Mouse (Mus musculus) liver, embryonic 15.5 days (tissue): Measurements from ENCODE around the gene Tmem38a. TPM values are rescaled to one million over a fixed set of nuclear protein-coding genes. Genes with fewer than 3 reads are reported as not detected.

ENCODE experiments used
- ATAC-seq: fragments of 200-750 bp; cut with Nextera tagmentation; 2 replicates; pipeline ENCODE4 v1.8.0; 2017; ENCODE audit warnings: moderate number of reproducible peaks, mild to moderate bottlenecking, moderate library complexity; ENCODE audit not compliant: insufficient read depth
- H3K27ac ChIP-seq: fragments of 300-500 bp; sonication (generic); replicated peaks from 2 replicates; pipeline ENCODE4 v1.5.1; 2015; ENCODE audit warnings: mild to moderate bottlenecking, inconsistent platforms
- H3K27me3 ChIP-seq: fragments of 300-500 bp; sonication (generic); 2 replicates; pipeline ENCODE4 v1.6.1; 2015; ENCODE audit warnings: mild to moderate bottlenecking, inconsistent platforms
- H3K36me3 ChIP-seq: fragments of 300-500 bp; sonication (generic); replicated peaks from 2 replicates; pipeline ENCODE4 v1.6.1; 2015; ENCODE audit warnings: moderate library complexity, mild to moderate bottlenecking, inconsistent platforms
- H3K4me1 ChIP-seq: fragments of 300-500 bp; sonication (generic); replicated peaks from 2 replicates; pipeline ENCODE4 v1.6.1; 2015; ENCODE audit warnings: inconsistent platforms
- H3K4me2 ChIP-seq: fragments of 300-500 bp; sonication (generic); 2 replicates; pipeline ENCODE4 v1.6.1; 2015; ENCODE audit warnings: moderate library complexity, mild to moderate bottlenecking, inconsistent platforms
- H3K4me3 ChIP-seq: fragments of 300-500 bp; sonication (generic); replicated peaks from 2 replicates; pipeline ENCODE4 v1.5.1; 2015; ENCODE audit warnings: mild to moderate bottlenecking, inconsistent platforms
- H3K9ac ChIP-seq: fragments of 300-500 bp; sonication (generic); 2 replicates; pipeline ENCODE4 v1.6.1; 2015; ENCODE audit warnings: moderate library complexity, mild to moderate bottlenecking, inconsistent platforms
- H3K9me3 ChIP-seq: fragments of 300-500 bp; sonication (generic); replicated peaks from 2 replicates; pipeline ENCODE4 v1.6.1; 2016; ENCODE audit warnings: inconsistent platforms
- WGBS: fragments of 180-500 bp; shearing (Covaris S2); methylation state at CpG from one replicate; pipeline ENCODE4 v1.1.7; 2015; ENCODE audit warnings: mixed read lengths; ENCODE audit not compliant: insufficient replicate concordance; 5-methylcytosine and 5-hydroxymethylcytosine counted together
- polyA plus RNA-seq: library from polyadenylated mRNA; unstranded; fragments of >200 nt; fragmentation: Nextera tagmentation; extraction: Ambion mirVana; gene quantifications from 2 replicates; pipeline ENCODE4 v1.2.1, GENCODE M21; 2015

Gene Tmem38a
- polyA plus RNA-seq: 3.2 and 3.6 TPM in 2 replicates

- ATAC-seq: no peak
- WGBS: 1% methylated on average over 45 of the region's 45 CpGs
- H3K9me3 ChIP-seq: no peaks in the 10 kb centered on the region
These were observed at the start of gene Tmem38a for GRCm38 (mm10) chr8:72571611-72572473. Gene Tmem38a, plus strand, starts transcription at chr8:72572055.

GRCm38 (mm10) chr8:72532103-72532502 is 39.8 kb upstream of the Tmem38a start:
- WGBS: 69% methylated on average over 1 of the region's 1 CpGs
- peaks cover 11% of the 10 kb centered on the region; the same call in 1 of the 2 replicates for H3K4me1 ChIP-seq
- H3K27ac ChIP-seq: no peak overlapping the region
- no peaks in the 10 kb centered on the region for H3K9me3 ChIP-seq
- no peak overlapping the region for H3K4me2 ChIP-seq
- no peaks in the 10 kb centered on the region; the same call in 1 of the 2 replicates for H3K36me3 ChIP-seq
- no peak overlapping the region for H3K4me3 ChIP-seq
- H3K9ac ChIP-seq: no peak overlapping the region
- no peak for ATAC-seq
- no peaks in the 10 kb centered on the region for H3K27me3 ChIP-seq

More at GRCm38 (mm10) chr8:72571611-72572473, at the start of gene Tmem38a:
- peak within 1 kb of the TSS; percentile 77 for H3K9ac ChIP-seq
- H3K4me3 ChIP-seq: peak within 1 kb of the TSS; percentile 82
- peak within 1 kb of the TSS; percentile 99 for H3K4me2 ChIP-seq
- peaks cover 27% of the 10 kb centered on the region for H3K36me3 ChIP-seq
- H3K27ac ChIP-seq: peak within 1 kb of the TSS; percentile 90
- peaks cover 12% of the 10 kb centered on the region; the same call in 1 of the 2 replicates for H3K27me3 ChIP-seq
- peaks cover 30% of the 10 kb centered on the region for H3K4me1 ChIP-seq

GRCm38 (mm10) chr8:72534888-72535287 is 37.0 kb upstream of the Tmem38a start:
- no peak overlapping the region for H3K9ac ChIP-seq
- WGBS: 72% methylated on average over 3 of the region's 3 CpGs
- ATAC-seq: no peak

GRCm38 (mm10) chr8:72539234-72539633 is 32.6 kb upstream of the Tmem38a start:
- ATAC-seq: no peak
- no peak overlapping the region for H3K9ac ChIP-seq
- no peaks in the 10 kb centered on the region for H3K9me3 ChIP-seq

More at GRCm38 (mm10) chr8:72534888-72535287, 37.0 kb upstream of the Tmem38a start:
- no peak overlapping the region for H3K4me2 ChIP-seq
- H3K4me1 ChIP-seq: peaks cover 11% of the 10 kb centered on the region; the same call in 1 of the 2 replicates
- no peaks in the 10 kb centered on the region for H3K9me3 ChIP-seq
- no peak overlapping the region for H3K27ac ChIP-seq
- no peaks in the 10 kb centered on the region for H3K36me3 ChIP-seq
- H3K4me3 ChIP-seq: no peak overlapping the region
- H3K27me3 ChIP-seq: no peaks in the 10 kb centered on the region

GRCm38 (mm10) chr8:72547122-72547801 is 24.6 kb upstream of the Tmem38a start:
- H3K4me1 ChIP-seq: peaks cover 55% of the 10 kb centered on the region
- 1% methylated on average over 27 of the region's 27 CpGs for WGBS

More at GRCm38 (mm10) chr8:72539234-72539633, 32.6 kb upstream of the Tmem38a start:
- H3K27ac ChIP-seq: no peak overlapping the region
- H3K27me3 ChIP-seq: no peaks in the 10 kb centered on the region
- peaks cover 16% of the 10 kb centered on the region for H3K4me1 ChIP-seq
- no peak overlapping the region for H3K4me2 ChIP-seq
- H3K36me3 ChIP-seq: peaks cover 17% of the 10 kb centered on the region
- H3K4me3 ChIP-seq: no peak overlapping the region

GRCm38 (mm10) chr8:72547802-72548643 is 23.8 kb upstream of the Tmem38a start, which contains the start of gene Med26:
Gene Med26, minus strand, starts transcription at chr8:72548270.
- Histone ChIP-seq H3K27ac (peak within 1 kb of the TSS; percentile 85), H3K4me3 (peak within 1 kb of the TSS; percentile 96), H3K27me3 (no peaks in the 10 kb centered on the region), H3K9ac (peak within 1 kb of the TSS; percentile 98), H3K4me1 (peaks cover 49% of the 10 kb centered on the region), H3K4me2 (peak within 1 kb of the TSS; percentile 93), H3K36me3 (peaks cover 20% of the 10 kb centered on the region), H3K9me3 (no peaks in the 10 kb centered on the region)
- WGBS: under 1% methylated on average over 91 of the region's 92 CpGs
- ATAC-seq: peak; percentile 96

More at GRCm38 (mm10) chr8:72547122-72547801, 24.6 kb upstream of the Tmem38a start:
- peak overlapping the region; percentile 96 for H3K4me3 ChIP-seq
- H3K9me3 ChIP-seq: no peaks in the 10 kb centered on the region
- H3K27ac ChIP-seq: peak overlapping the region; percentile 81
- H3K36me3 ChIP-seq: peaks cover 22% of the 10 kb centered on the region
- H3K27me3 ChIP-seq: no peaks in the 10 kb centered on the region
- ATAC-seq: peak; percentile 1; the same call in 1 of the 2 replicates
- H3K4me2 ChIP-seq: peak overlapping the region; percentile 93
- H3K9ac ChIP-seq: peak overlapping the region; percentile 98

- Histone ChIP-seq H3K4me2 (peak overlapping the region; percentile 93), H3K4me3 (peak overlapping the region; percentile 96), H3K27ac (peak overlapping the region; percentile 85), H3K4me1 (peaks cover 46% of the 10 kb centered on the region), H3K36me3 (peaks cover 17% of the 10 kb centered on the region), H3K9ac (peak overlapping the region; percentile 69), H3K27me3 (no peaks in the 10 kb centered on the region), H3K9me3 (no peaks in the 10 kb centered on the region)
- 1% methylated on average over 44 of the region's 45 CpGs for WGBS
- peak; percentile 50 for ATAC-seq
These were observed 23.1 kb upstream of the Tmem38a start for GRCm38 (mm10) chr8:72548644-72549313.

- Histone ChIP-seq H3K9me3 (no peaks in the 10 kb centered on the region), H3K36me3 (peaks cover 12% of the 10 kb centered on the region; the same call in 1 of the 2 replicates), H3K27ac (peak overlapping the region; percentile 85), H3K4me2 (peak overlapping the region; percentile 93), H3K4me3 (peak overlapping the region; percentile 96), H3K9ac (peak overlapping the region; percentile 69), H3K27me3 (no peaks in the 10 kb centered on the region), H3K4me1 (peaks cover 46% of the 10 kb centered on the region)
- WGBS: 16% methylated on average over 5 of the region's 5 CpGs
- ATAC-seq: no peak
These were observed 22.5 kb upstream of the Tmem38a start for GRCm38 (mm10) chr8:72549314-72549892.

- Histone ChIP-seq H3K27ac (no peak overlapping the region), H3K36me3 (peaks cover 16% of the 10 kb centered on the region; the same call in 1 of the 2 replicates), H3K9me3 (no peaks in the 10 kb centered on the region), H3K4me1 (peaks cover under 1% of the 10 kb centered on the region), H3K9ac (no peak overlapping the region), H3K4me3 (no peak overlapping the region), H3K4me2 (no peak overlapping the region), H3K27me3 (no peaks in the 10 kb centered on the region)
- no peak for ATAC-seq
- WGBS: 57% methylated on average over 4 of the region's 4 CpGs
These were observed 16.1 kb upstream of the Tmem38a start for GRCm38 (mm10) chr8:72555770-72556169.
